Mouse (Mus musculus) MN1 (cell line): ENCODE measurements around the gene Ebf1.

Source experiments
- DNase-seq: peaks from one replicate; pipeline ENCODE4 v3.0.0-alpha.2; 2016; ENCODE audit warnings: low spot score

Ebf1 gene

GRCm38 (mm10) chr11:44663609-44664141, 46.6 kb downstream of the Ebf1 start:
- DNase-seq, result no peak

DNA sequence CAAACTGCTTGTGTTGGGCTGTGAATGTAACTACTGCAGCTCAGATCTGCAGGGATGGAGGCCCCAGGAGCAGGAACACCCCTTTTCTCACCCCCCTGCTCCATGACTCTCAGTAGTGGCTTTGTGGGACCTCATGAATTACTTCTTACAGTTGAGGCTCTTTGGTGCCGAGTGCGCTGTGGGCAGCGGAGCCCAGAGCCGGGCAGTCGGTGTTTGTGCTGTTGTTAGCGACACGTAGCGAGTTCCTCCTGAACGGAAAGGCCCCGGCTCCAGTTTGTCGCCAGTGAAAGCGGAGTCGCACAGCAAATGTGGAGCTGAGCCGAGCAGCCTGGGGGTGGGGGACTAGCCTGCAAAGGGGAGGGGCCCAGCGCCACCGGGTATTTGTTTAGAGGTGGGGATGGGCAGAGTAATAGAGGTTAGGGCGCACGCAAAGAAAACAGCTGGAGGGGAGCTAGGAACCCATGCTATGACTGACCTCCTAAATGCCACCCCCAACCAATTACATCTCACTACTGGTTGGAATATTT, 48.1 kb downstream of the Ebf1 start:
- DNase-seq, result no peak

GRCm38 (mm10) chr11:44665741-44666531, 48.8 kb downstream of the Ebf1 start:
- no peak for DNase-seq

GRCm38 (mm10) chr11:44666741-44667140, 49.6 kb downstream of the Ebf1 start:
- DNase-seq, result no peak

DNA sequence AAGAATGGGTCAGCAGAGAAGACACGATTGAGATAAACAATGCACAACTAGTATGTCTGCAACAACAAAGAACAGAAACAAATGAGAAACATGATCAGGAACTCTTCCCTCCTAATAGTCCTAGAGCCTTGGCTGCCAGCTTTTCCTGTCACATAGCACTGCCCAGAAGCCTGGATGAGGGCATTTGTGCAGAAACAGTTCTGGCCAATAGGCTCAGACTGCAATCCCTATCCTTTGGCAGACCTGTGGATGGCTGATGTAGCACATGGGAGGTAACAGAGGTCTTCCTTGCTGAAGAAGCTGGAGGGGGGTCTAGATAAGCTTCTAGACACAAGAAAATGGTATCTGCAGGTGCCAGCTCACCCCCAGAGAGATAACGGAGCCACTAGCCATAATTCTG, 64.2 kb downstream of the Ebf1 start:
- DNase-seq, result no peak

GRCm38 (mm10) chr11:44681995-44682394, 64.9 kb downstream of the Ebf1 start:
- no peak for DNase-seq

- no peak for DNase-seq
Measured at GRCm38 (mm10) chr11:44682703-44683539, 65.8 kb downstream of the Ebf1 start.

GRCm38 (mm10) chr11:44684486-44685076, 67.5 kb downstream of the Ebf1 start:
- no peak for DNase-seq

DNA sequence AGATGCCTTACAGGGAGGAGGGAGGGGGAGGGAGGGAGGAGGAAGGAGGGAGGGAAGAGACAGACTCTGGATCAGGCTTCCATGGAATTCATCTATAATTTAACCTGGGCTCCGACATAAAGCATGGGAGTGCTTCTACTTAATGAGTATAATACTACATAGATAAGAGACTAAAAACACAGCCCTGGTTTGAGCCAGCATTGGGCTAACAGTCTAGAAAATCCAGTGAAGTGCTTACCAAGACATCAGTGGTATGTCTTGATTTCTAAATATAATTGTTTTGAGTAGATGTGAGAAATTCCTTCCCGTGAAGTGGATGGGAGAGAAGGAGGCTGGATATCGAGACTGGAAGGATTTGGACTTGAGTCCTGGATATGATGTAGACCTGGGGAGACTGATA, 68.0 kb downstream of the Ebf1 start:
- DNase-seq, result no peak

- no peak for DNase-seq
Measured at GRCm38 (mm10) chr11:44685911-44686361, 68.8 kb downstream of the Ebf1 start.

DNA sequence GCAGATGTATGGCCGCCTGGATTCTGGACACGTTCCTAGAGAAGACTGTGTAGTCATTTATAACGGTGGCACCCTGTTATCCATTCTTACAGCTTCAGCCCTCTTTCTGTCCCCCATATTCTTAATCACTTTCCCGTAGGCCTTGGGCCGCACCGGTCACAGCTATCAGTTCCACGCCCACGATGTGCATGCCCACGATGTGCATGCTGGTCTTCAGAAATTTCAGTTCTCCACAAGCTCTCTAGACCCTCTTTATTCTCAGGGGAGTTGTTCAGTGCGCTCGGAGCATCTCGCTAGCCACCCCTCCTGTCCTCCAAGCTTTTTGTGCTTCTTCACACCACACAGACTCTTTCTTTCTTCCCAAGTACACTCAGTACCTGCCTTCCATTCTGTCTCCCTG, 69.3 kb downstream of the Ebf1 start:
- no peak for DNase-seq

DNA sequence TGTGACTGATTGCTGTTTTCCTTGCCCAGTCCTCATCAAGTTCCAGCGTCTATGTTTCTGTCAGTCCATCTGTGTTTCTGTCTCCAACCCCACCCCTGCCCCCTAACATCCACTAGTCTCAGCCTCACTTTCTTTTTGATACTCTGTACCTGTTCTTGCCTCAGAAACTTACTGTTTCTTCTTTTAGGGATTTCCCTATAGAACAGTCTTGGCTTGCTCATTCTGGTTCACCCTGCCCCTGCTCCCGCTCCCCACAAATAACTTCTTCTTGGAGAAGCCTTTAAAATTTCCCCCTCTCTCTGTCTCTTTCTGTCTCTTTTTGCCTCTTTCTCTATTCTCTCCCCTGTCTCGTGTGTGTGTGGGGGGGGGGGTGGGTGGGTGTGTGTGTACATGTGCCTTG, 71.4 kb downstream of the Ebf1 start:
- DNase-seq, result no peak

- DNase-seq, result no peak
Measured at GRCm38 (mm10) chr11:44689571-44690264, 72.6 kb downstream of the Ebf1 start.

- DNase-seq, result no peak
Measured at GRCm38 (mm10) chr11:44690265-44690572, 73.1 kb downstream of the Ebf1 start.

DNA sequence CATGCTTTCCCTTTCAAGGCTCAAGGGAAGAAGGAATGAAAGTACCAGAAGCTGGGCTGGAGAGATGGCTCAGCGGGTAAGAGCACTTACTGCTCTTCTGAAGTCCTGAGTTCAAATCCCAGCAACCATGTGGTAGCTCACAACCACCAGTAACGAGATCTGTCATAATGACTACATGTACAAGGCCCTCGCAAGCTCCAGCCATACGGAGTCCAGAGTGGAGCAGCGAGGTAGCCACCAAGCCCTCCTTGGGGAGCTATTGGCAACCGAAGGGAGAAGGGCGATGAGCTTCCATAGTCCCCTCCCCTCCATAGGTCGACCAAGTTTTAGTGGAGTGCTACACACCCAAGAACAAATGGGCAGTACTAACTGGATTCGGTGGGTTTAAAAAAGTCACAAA, 78.3 kb downstream of the Ebf1 start:
- DNase-seq, result no peak

- DNase-seq, result no peak
Measured at GRCm38 (mm10) chr11:44696539-44697201, 79.6 kb downstream of the Ebf1 start.

DNA sequence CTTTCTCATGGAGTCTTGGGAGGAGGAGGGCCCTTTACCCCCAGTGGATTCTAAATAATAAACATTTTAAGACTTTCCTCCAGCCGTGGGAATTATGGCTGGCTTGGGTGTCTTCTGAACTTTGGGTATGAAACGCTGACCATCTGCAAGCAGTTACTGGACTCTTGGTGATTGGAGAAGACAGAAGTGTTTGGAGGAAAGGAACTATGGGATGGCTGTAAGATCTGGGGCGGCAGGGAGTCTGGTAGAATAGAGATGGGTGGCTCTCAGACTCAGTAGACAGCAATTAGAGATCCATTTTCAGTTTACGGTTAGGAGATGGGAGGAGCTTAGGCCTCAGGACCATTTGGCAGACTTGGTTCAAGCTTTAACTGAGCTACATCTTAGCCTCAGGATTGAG, 83.1 kb downstream of the Ebf1 start:
- no peak for DNase-seq

DNA sequence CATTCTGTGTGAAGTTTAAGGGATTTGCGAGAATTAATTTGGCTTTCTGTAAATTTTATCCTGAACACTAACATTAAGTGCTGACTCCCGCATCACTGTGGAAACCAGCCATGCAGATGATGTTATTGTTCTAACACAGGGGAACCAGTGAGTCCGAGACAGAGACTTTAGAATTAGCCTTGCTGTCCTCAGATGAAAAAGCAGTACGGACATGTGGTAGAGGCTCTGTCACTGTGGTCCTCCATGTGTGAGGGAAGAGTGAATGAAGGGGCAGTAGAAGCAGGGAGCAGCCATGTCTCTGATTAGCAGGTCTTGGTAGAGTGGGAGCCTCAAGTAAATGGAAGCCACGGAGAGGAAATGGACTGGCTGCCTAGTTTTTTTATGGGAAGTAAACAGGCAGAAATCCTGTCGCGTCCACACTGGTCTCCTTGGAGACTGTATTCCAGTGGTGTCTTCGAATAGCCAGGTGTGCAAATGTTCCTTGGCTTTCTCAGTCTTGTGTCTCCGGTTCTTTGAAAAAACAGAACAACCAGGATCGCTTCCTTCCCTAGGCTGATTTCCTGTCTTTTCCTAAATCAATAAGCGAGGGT, 84.2 kb downstream of the Ebf1 start:
- DNase-seq, result no peak

- DNase-seq, result no peak
Measured at GRCm38 (mm10) chr11:44701864-44702263, 84.7 kb downstream of the Ebf1 start.

DNA sequence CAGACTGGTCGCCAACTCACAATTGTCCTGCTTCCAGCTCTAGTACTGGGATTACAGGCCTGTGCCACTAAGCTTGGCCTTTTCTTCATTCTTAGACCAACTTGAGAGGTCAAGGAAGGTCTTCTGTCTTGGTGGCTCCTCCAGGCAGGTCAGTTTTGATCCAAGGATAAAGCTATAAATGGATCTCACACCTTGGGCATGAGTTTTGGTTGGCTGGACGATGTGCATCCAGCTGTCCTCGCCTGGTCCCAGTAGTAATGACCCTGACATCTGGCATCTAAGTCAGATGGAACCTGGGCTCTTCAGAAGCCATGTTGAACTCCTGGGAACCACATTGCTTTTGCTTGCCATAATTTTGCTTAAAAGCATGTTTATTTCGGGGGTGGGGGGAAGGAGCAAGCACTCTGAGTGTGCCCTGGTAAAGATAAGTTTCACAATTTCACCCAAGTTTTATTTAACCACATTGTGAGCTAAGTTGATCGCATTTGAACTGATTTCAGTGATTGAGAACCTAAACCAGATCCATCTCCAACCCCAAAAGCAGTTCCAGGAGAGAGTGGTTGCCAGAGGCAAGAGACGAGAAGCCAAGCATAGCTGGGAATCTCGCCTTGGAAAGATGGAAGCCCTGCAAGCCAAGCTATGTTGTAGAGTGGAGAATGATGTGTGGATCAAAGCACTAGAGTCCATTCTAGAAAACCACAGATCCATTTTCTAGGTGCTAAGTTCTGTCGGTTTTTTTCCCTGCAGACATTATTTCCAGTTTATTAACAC, 85.8 kb downstream of the Ebf1 start:
- no peak for DNase-seq
